Mouse (Mus musculus) E14TG2a.4 (cell line): ENCODE measurements around the gene Ccdc77.

Experiments
- CTCF ChIP-seq: conservative IDR thresholded peaks from 2 replicates; pipeline ENCODE4 v1.5.1; 2014; ENCODE audit warnings: low read length
- POU5F1 ChIP-seq: IDR thresholded peaks from 2 replicates; pipeline ENCODE4 v1.6.1; 2014; ENCODE audit warnings: low read length, borderline replicate concordance

- TF ChIP-seq POU5F1 = no peak
- no peak for TF ChIP-seq CTCF
These were observed 74.7 kb downstream of the Ccdc77 start for GRCm38 (mm10) chr6:120289430-120289829.
